Mouse (Mus musculus): ENCODE measurements at regions not wholly inside any gene's neighbourhood (a gene's known extent, or its start where the extent isn't known, plus 50 kb on each side); places are given as distances from the start of the nearest gene placed in this dataset.

DNA sequence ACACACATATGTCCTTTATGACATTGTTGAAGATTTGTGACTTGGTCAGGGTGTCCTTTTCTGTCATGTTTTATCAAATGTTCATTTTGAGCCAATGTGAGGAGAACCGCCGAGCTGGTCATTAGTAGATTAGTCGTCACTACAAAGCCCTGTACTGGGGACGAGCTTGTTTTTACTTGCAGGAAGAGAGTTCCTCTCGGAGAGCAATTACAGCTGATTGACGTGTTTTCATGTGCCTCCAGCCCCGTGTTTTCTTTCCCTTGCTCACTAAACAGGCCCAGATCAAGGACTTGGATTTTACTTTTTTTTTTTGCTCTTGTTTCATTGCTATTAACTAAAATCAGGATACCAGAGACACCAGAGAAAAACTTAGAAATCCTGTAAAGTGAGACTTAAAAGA is 307.1 kb upstream of the Pkn2 start:
- DNase-seq: no peak

DNA sequence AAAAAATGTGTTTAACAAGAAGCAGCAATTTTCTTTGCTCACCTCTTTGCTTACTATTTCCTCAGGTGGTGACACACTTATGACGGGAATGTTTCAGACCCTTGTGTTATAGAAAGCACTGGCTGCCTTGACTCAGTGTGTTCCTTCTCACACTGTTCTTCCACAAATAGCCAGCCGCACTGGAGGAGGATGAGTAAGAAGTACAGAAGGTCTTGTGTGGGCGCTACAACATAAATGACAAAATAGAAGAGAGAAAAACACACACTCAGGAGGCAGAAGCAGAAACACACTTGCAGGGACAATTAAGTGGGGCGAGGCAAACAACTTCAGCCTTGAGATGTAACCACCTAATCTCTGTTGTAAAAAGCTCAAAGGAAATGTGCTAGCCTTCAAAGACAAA is 292.2 kb upstream of the Pkn2 start:
- TF ChIP-seq CTCF (IDR thresholded peaks at IDR 0.05; ENCODE audit: low read depth): no peak
- TF ChIP-seq EP300 (IDR thresholded peaks at IDR 0.05; ENCODE audit: low read depth): no peak

More for the DNA sequence above, 307.1 kb upstream of the Pkn2 start:
- Histone ChIP-seq H3K4me3 (ENCODE audit: low read depth, low read length) (no peak overlapping the region), H3K27ac (ENCODE audit: low read depth) (no peak overlapping the region), H3K4me2 (ENCODE audit: low read depth, low read length) (no peak overlapping the region), H3K36me3 (replicated peaks; ENCODE audit: insufficient read depth, low read length) (no peaks in the 10 kb centered on the region), H3K9ac (replicated peaks) (no peak overlapping the region), H3K27me3 (ENCODE audit: insufficient read depth, low read length) (no peaks in the 10 kb centered on the region), H3K9me3 (ENCODE audit: low read length) (no peaks in the 10 kb centered on the region), H3K4me1 (ENCODE audit: insufficient read depth) (no peaks in the 10 kb centered on the region)
- no peak for ATAC-seq
- TF ChIP-seq EP300 (IDR thresholded peaks at IDR 0.05; ENCODE audit: low read depth) (no peak), CTCF (IDR thresholded peaks at IDR 0.05; ENCODE audit: low read depth) (no peak)
- 53% methylated on average over 7 of the region's 7 CpGs for WGBS (ENCODE audit: insufficient replicate concordance)

DNA sequence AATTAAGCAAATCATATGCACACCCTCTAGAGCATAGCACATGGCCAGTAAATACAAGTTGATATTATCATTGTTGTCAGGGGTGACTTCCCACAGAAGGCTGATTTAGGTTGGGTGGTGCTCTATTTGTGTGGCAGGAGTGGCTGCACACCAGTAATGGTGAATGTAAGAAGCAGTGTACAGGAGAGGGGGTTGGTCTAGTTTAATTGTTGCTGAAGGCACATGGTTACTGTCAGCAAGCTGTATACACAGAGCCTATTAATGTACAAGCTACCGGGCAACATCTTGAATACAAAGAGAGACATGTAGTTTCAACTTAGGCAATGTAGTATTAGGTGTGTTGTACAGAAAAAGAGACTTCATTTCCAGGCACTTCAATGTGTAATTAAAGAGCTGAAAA is 280.6 kb upstream of the Pkn2 start:
- H3K4me1 ChIP-seq (ENCODE audit: insufficient read depth): no peaks in the 10 kb centered on the region
- no peaks in the 10 kb centered on the region for H3K27me3 ChIP-seq (ENCODE audit: insufficient read depth, low read length)
- H3K9me3 ChIP-seq (ENCODE audit: low read length): no peaks in the 10 kb centered on the region
- no peak for DNase-seq
- TF ChIP-seq EP300 (IDR thresholded peaks at IDR 0.05; ENCODE audit: low read depth) (no peak), CTCF (IDR thresholded peaks at IDR 0.05; ENCODE audit: low read depth) (no peak)
- no peak overlapping the region for H3K4me3 ChIP-seq (ENCODE audit: low read depth, low read length)
- no peak overlapping the region for H3K27ac ChIP-seq (ENCODE audit: low read depth)
- ATAC-seq: no peak
- no peak overlapping the region for H3K4me2 ChIP-seq (ENCODE audit: low read depth, low read length)
- H3K36me3 ChIP-seq (replicated peaks; ENCODE audit: insufficient read depth, low read length): no peaks in the 10 kb centered on the region
- no peak overlapping the region for H3K9ac ChIP-seq (replicated peaks)
- 86% methylated on average over 1 of the region's 1 CpGs for WGBS (ENCODE audit: insufficient replicate concordance)

More for the DNA sequence above, 292.2 kb upstream of the Pkn2 start:
- WGBS (ENCODE audit: insufficient replicate concordance): 72% methylated on average over 4 of the region's 4 CpGs
- H3K4me1 ChIP-seq (ENCODE audit: insufficient read depth): no peaks in the 10 kb centered on the region
- no peak overlapping the region for H3K9ac ChIP-seq (replicated peaks)
- DNase-seq (no peak), ATAC-seq (no peak)
- H3K27ac ChIP-seq (ENCODE audit: low read depth): no peak overlapping the region
- H3K36me3 ChIP-seq (replicated peaks; ENCODE audit: insufficient read depth, low read length): no peaks in the 10 kb centered on the region
- no peak overlapping the region for H3K4me3 ChIP-seq (ENCODE audit: low read depth, low read length)
- H3K9me3 ChIP-seq (ENCODE audit: low read length): no peaks in the 10 kb centered on the region
- H3K4me2 ChIP-seq (ENCODE audit: low read depth, low read length): no peak overlapping the region
- no peaks in the 10 kb centered on the region for H3K27me3 ChIP-seq (ENCODE audit: insufficient read depth, low read length)

DNA sequence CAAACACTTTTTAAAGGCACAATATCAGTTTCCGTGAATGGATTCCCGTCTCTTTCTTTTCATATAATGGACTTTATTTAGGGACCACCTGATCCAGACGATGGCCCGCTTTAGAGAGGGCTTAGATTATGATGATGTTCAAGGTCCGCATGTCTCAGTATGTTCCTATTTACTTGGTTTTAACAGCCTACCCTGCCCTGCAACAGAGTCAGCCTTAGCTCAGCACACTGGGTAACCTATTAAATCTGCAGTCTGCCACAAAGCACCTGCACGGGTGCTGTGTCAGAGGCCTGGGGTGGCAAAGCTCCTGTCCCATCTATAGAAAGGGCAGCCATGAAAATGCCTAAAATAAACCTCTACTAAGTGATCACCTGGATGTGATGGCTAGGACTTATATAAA is 280.2 kb upstream of the Pkn2 start:
- ATAC-seq (no peak), DNase-seq (no peak)
- Histone ChIP-seq H3K4me2 (ENCODE audit: low read depth, low read length) (no peak overlapping the region), H3K36me3 (replicated peaks; ENCODE audit: insufficient read depth, low read length) (no peaks in the 10 kb centered on the region), H3K4me3 (ENCODE audit: low read depth, low read length) (no peak overlapping the region), H3K27ac (ENCODE audit: low read depth) (no peak overlapping the region), H3K27me3 (ENCODE audit: insufficient read depth, low read length) (no peaks in the 10 kb centered on the region), H3K9me3 (ENCODE audit: low read length) (no peaks in the 10 kb centered on the region), H3K9ac (replicated peaks) (no peak overlapping the region), H3K4me1 (ENCODE audit: insufficient read depth) (no peaks in the 10 kb centered on the region)
- TF ChIP-seq EP300 (IDR thresholded peaks at IDR 0.05; ENCODE audit: low read depth) (no peak), CTCF (IDR thresholded peaks at IDR 0.05; ENCODE audit: low read depth) (no peak)
- whole genome bisulfite sequencing (ENCODE audit: insufficient replicate concordance): 84% methylated on average over 6 of the region's 6 CpGs

DNA sequence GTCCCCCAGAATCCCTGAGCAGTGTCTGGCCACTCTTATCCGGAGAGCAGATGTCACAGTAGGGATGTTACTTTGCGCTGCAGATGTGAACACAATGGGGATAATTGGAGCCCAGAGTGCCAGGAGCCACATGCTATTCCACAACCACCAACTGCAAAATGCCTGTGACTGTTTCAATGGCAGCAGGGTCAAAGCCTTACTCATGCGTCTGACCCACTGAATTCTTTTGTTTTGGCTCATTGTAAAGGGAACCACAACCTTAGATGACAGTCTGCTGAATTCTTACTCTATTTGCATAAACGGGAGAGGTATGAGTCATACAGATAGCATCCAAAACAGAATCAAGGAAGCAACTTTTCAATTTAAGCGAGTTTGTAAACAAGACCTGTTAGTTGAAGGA is 276.8 kb upstream of the Pkn2 start:
- WGBS (ENCODE audit: insufficient replicate concordance): 42% methylated on average over 5 of the region's 5 CpGs
- no peaks in the 10 kb centered on the region for H3K4me1 ChIP-seq (ENCODE audit: insufficient read depth)
- TF ChIP-seq EP300 (IDR thresholded peaks at IDR 0.05; ENCODE audit: low read depth): no peak
- TF ChIP-seq CTCF (IDR thresholded peaks at IDR 0.05; ENCODE audit: low read depth): no peak
- H3K27me3 ChIP-seq (ENCODE audit: insufficient read depth, low read length): no peaks in the 10 kb centered on the region
- no peak overlapping the region for H3K4me3 ChIP-seq (ENCODE audit: low read depth, low read length)
- H3K27ac ChIP-seq (ENCODE audit: low read depth): no peak overlapping the region
- ATAC-seq (no peak), DNase-seq (no peak)
- H3K9ac ChIP-seq (replicated peaks): no peak overlapping the region
- H3K36me3 ChIP-seq (replicated peaks; ENCODE audit: insufficient read depth, low read length): no peaks in the 10 kb centered on the region
- no peaks in the 10 kb centered on the region for H3K9me3 ChIP-seq (ENCODE audit: low read length)
- H3K4me2 ChIP-seq (ENCODE audit: low read depth, low read length): no peak overlapping the region

DNA sequence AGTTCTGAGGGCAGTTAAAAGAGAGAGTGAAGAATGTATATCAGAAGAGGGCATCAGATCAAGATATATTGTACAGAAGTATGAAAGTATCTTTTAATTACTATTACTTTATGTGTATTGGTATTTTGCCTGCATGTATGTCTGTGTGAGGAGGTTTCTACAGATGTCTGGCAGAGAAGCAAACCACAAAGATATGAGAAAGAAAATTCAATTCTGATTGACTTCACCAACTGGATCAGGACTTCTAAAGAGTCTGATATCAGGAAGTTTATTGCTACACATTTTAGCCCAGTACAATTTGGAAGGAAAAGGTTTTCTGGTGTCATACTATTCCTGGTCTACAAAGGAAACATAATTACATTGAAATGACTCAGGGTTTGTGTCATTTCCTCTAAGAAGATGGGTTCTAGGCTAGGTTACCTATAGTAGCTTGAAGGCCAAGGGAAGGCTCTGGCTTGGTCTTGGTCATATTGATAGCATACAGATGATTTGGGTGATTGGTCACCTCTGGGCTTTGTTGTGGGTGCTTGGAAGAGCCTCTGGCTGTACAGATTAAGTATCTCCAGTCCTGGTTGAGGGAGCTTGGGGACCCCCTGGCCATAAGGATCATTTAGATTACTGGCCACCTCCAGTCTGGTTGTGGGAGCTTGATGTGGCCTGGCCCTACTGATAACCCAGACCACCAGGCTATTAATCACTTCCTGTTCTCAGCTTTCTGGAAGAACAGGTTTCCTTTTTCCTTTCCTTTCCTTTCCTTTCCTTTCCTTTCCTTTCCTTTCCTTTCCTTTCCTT is 275.1 kb upstream of the Pkn2 start:
- no peak for ATAC-seq
- H3K4me3 ChIP-seq (ENCODE audit: low read depth, low read length): no peak overlapping the region
- H3K9ac ChIP-seq (replicated peaks): no peak overlapping the region
- no peaks in the 10 kb centered on the region for H3K4me1 ChIP-seq (ENCODE audit: insufficient read depth)
- DNase-seq: no peak
- H3K9me3 ChIP-seq (ENCODE audit: low read length): no peaks in the 10 kb centered on the region
- TF ChIP-seq EP300 (IDR thresholded peaks at IDR 0.05; ENCODE audit: low read depth): no peak
- no peak overlapping the region for H3K27ac ChIP-seq (ENCODE audit: low read depth)
- H3K36me3 ChIP-seq (replicated peaks; ENCODE audit: insufficient read depth, low read length): no peaks in the 10 kb centered on the region
- no peaks in the 10 kb centered on the region for H3K27me3 ChIP-seq (ENCODE audit: insufficient read depth, low read length)
- no peak overlapping the region for H3K4me2 ChIP-seq (ENCODE audit: low read depth, low read length)

Measured in liver, postnatal 0 days (tissue).